Mouse (Mus musculus) inflammation-experienced regulatory T-cells, adult 6 months (primary cell): Measurements from ENCODE around the gene Olfr1002. TPM values are rescaled to one million over a fixed set of nuclear protein-coding genes. Genes with fewer than 3 reads are reported as not detected.
"Not testable (repeated sequence)": the region's sequence is repeated elsewhere in the genome, so short reads cannot be mapped to it uniquely, and the experiment has no call there.

Experiments
- ATAC-seq: one replicate; pipeline ENCODE4 v1.8.0; 2017
- polyA plus RNA-seq, 3 experiments: library from polyadenylated mRNA; unstranded; fragments of 100-300 nt; shearing (Covaris generic); gene quantifications; one replicate each; pipeline ENCODE4 v1.2.1; 2017

Gene Olfr1002
- not detected for polyA plus RNA-seq

- no peak for ATAC-seq
These were observed at the start of gene Olfr1002 for GRCm38 (mm10) chr2:85650604-85651003. Gene Olfr1002, minus strand, starts transcription at chr2:85650704.

DNA sequence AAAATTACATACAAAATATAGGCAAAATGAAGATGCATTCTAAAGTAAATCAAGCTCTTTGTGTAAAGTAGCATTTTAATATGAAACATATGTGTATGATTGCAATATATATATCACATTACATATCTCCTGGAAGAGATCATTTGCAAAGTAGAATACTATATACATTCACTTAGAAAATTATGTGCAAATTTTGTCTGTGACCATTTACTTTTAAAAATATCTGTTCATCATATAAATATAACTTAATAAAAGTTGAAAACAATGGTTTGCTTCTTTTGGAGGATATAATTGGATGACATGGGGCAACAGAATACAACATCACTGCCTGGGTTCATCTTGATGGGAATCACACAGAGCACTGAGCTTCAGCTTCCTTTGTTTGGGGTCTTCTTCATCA lies 38.6 kb upstream of the Olfr1002 start, which contains the start of gene Olfr1008:
TSS of gene Olfr1008 (plus strand) at position 301 of the 400 bp plus-strand sequence.
- no peak for ATAC-seq

DNA sequence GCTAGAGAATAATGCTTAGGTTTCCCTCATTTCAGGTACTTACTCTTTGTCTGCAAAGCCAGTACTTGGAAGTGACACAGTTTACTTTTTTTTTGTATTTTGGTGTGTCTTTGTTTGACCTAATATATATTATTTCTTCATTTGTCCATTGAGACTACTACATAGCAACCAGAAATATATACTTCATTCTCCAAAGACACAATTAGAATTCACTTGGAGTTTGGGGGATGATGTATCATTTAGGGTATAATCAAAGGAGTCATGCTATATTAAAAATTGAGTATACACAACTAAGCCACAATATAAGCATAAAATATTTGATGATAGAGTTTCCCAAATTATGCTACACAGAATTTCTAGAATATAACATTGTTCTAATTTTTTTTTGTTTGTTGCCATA lies 28.2 kb upstream of the Olfr1002 start, which contains the start of gene Olfr1006:
TSS of gene Olfr1006 (minus strand) at position 101 of the 400 bp plus-strand sequence.
- no peak for ATAC-seq

- ATAC-seq, result not testable (repeated sequence)
These were observed 13.9 kb upstream of the Olfr1002 start, which contains the start of gene Olfr154 for GRCm38 (mm10) chr2:85664355-85664754. Gene Olfr154, minus strand, starts transcription at chr2:85664455.

DNA sequence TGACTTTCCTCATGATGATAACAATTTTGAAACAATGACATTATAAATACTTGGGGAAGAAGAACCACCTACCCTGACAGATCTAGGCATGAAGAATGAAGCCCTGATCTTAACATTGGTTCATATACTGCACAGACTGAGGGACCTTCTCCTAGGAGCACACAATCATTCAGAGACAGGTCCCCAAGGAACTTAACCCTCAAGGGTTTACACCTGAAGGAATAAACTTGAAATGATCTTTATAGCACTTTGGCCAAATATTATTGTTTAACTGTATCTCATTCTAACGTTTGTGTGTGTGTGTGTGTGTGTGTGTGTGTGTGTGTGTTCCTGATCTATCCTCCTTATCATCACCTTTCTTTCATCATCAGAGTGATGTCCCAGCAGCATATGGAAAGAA lies 38.7 kb downstream of the Olfr1002 start, which contains the start of gene Olfr1000:
TSS of gene Olfr1000 (minus strand) at position 101 of the 400 bp plus-strand sequence.
- no peak for ATAC-seq

Other genes with a start within 250 kb of the Olfr1002 start
- gene Olfr992, start 241.2 kb downstream of the Olfr1002 start, polyA plus RNA-seq, result not detected
- not detected for gene Olfr993, start 235.8 kb downstream of the Olfr1002 start, polyA plus RNA-seq
- not detected for gene Olfr994, start 214.3 kb downstream of the Olfr1002 start, polyA plus RNA-seq
- gene Olfr995, start 207.1 kb downstream of the Olfr1002 start, polyA plus RNA-seq, result not detected
- not detected for gene 4833423E24Rik, start 131.7 kb downstream of the Olfr1002 start, polyA plus RNA-seq
- gene Olfr996, start 71.5 kb downstream of the Olfr1002 start, polyA plus RNA-seq, result not detected
- not detected for gene Olfr998, start 61.8 kb downstream of the Olfr1002 start, polyA plus RNA-seq
- gene Olfr1000, start 38.8 kb downstream of the Olfr1002 start, polyA plus RNA-seq, result not detected
- gene Olfr154, start 13.8 kb upstream of the Olfr1002 start, polyA plus RNA-seq, result not detected
- gene Olfr1006, start 28.1 kb upstream of the Olfr1002 start, polyA plus RNA-seq, result not detected
- gene Olfr1008, start 38.7 kb upstream of the Olfr1002 start, polyA plus RNA-seq, result not detected
- not detected for gene Olfr1009, start 64.7 kb upstream of the Olfr1002 start, polyA plus RNA-seq
- gene Olfr1012, start 112.1 kb upstream of the Olfr1002 start, polyA plus RNA-seq, result not detected
- gene Olfr1013, start 116.4 kb upstream of the Olfr1002 start, polyA plus RNA-seq, result not detected
- not detected for gene Olfr1014, start 122.0 kb upstream of the Olfr1002 start, polyA plus RNA-seq
- gene Olfr1015, start 131.3 kb upstream of the Olfr1002 start, polyA plus RNA-seq, result not detected
- gene Olfr1016, start 151.8 kb upstream of the Olfr1002 start, polyA plus RNA-seq, result not detected
- not detected for gene Olfr1018, start 167.8 kb upstream of the Olfr1002 start, polyA plus RNA-seq
- gene Olfr1019, start 194.8 kb upstream of the Olfr1002 start, polyA plus RNA-seq, result not detected
- gene Olfr1020, start 196.3 kb upstream of the Olfr1002 start, polyA plus RNA-seq, result not detected
- gene Olfr1022, start 217.9 kb upstream of the Olfr1002 start, polyA plus RNA-seq, result not detected
- not detected for gene Olfr1023, start 234.9 kb upstream of the Olfr1002 start, polyA plus RNA-seq